Mouse (Mus musculus) lung, embryonic 14.5 days (tissue): ENCODE results near the gene Dock9. TPM values are rescaled to one million over a fixed set of nuclear protein-coding genes. Genes with fewer than 3 reads are reported as not detected.

Experiments
- ATAC-seq: fragments of 200-750 bp; cut with Nextera tagmentation; 2 replicates; pipeline ENCODE4 v1.8.0; 2017; ENCODE audit warnings: mild to moderate bottlenecking, moderate TSS enrichment, moderate library complexity; ENCODE audit not compliant: insufficient read depth
- DNase-seq: peaks from one replicate; pipeline ENCODE4 v3.0.0-alpha.2; 2015
- H3K27ac ChIP-seq: fragments of 300-500 bp; sonication (generic); 2 replicates; pipeline ENCODE4 v1.5.1; 2014; ENCODE audit warnings: low read depth, mild to moderate bottlenecking, moderate library complexity
- H3K27me3 ChIP-seq: fragments of 300-500 bp; sonication (generic); 2 replicates; pipeline ENCODE4 v1.6.1; 2014; ENCODE audit warnings: low read length, control low read depth; ENCODE audit not compliant: insufficient read depth
- H3K36me3 ChIP-seq: fragments of 300-500 bp; sonication (generic); 2 replicates; pipeline ENCODE4 v1.6.1; 2014; ENCODE audit warnings: control low read depth; ENCODE audit not compliant: insufficient read depth
- H3K4me1 ChIP-seq: fragments of 300-500 bp; sonication (generic); 2 replicates; pipeline ENCODE4 v1.6.1; 2014; ENCODE audit warnings: antibody characterized with exemption, control low read depth; ENCODE audit not compliant: insufficient read depth
- H3K4me2 ChIP-seq: fragments of 300-500 bp; sonication (generic); 2 replicates; pipeline ENCODE4 v1.6.1; 2014; ENCODE audit warnings: mild to moderate bottlenecking
- H3K4me3 ChIP-seq: fragments of 300-500 bp; sonication (generic); 2 replicates; pipeline ENCODE4 v1.5.1; 2014; ENCODE audit warnings: low read depth, low read length
- H3K9ac ChIP-seq: fragments of 300-500 bp; sonication (generic); 2 replicates; pipeline ENCODE4 v1.6.1; 2014
- H3K9me3 ChIP-seq: fragments of 300-500 bp; sonication (generic); 2 replicates; pipeline ENCODE4 v1.6.1; 2016; ENCODE audit warnings: low read depth, low read length, control low read depth
- CTCF ChIP-seq: IDR thresholded peaks from 2 replicates; pipeline ENCODE4 v1.5.1; 2016; ENCODE audit warnings: antibody characterized with exemption, low read depth
- WGBS: fragments of 180-500 bp; shearing (Covaris S2); extraction: QIAGEN DNeasy Blood & Tissue Kit; methylation state at CpG from one replicate; pipeline ENCODE4 v1.1.7; 2014; 5-methylcytosine and 5-hydroxymethylcytosine counted together
- polyA plus RNA-seq: library from polyadenylated mRNA; unstranded; fragments of >200 nt; fragmentation: Nextera tagmentation; extraction: Ambion mirVana; gene quantifications from 2 replicates; pipeline ENCODE4 v1.2.1, GENCODE M21; 2014

Gene Dock9
- polyA plus RNA-seq, 1 experiment from 2014 or later, result 14.6 TPM

DNA sequence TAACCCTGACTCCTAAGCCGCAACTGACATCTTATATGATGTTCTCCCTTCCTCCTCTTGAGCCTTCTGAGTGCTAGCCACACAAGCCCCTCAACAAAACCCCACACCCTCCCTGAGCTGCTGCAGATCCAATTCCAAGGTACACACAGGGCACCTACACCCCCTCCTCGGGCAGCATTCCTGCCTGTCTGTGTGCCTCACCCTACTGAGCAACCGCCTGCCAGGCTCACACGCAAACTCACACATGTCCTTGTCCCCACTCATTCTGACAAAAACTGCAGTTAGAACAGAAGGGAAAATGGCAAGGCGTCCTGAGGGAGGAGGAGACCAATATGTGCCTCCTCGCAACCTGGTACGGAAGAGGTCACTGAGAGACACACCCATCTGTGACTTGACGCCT lies 60.4 kb downstream of the Dock9 start:
- peaks cover 6% of the 10 kb centered on the region; the same call in 1 of the 2 replicates for H3K4me1 ChIP-seq
- WGBS, result 65% methylated on average over 8 of the region's 8 CpGs

DNA sequence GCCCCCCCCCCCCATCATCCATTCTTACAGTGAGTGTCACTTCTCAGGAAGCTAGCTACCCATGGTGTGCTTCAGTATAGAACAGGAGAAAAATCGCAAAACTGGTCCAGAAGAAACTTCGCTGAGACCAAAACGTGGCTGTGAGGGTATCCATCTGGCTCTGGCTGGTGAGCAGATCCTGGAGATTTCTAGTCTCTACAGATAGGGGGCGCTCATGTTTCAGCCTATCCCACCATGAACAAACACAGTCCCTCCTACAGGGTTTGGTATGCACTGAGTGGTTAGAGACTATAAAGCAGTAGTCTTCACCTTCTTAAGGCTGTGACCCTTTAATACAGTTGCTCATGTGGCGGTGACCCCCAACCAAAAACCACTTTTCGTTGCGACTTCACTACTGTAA lies 62.0 kb downstream of the Dock9 start:
- Histone ChIP-seq H3K4me2 (no peak overlapping the region), H3K9me3 (no peaks in the 10 kb centered on the region), H3K27me3 (no peaks in the 10 kb centered on the region), H3K4me1 (peaks cover 6% of the 10 kb centered on the region; the same call in 1 of the 2 replicates), H3K4me3 (no peak overlapping the region), H3K27ac (no peak overlapping the region), H3K9ac (no peak overlapping the region), H3K36me3 (no peaks in the 10 kb centered on the region)
- ATAC-seq (peak; percentile 11; the same call in 1 of the 2 replicates), DNase-seq (peak; percentile 75)
- TF ChIP-seq CTCF, result peak; percentile 60
- 56% methylated on average over 7 of the region's 7 CpGs for WGBS

More for the DNA sequence above, 60.4 kb downstream of the Dock9 start:
- ATAC-seq (no peak), DNase-seq (no peak)
- H3K27ac ChIP-seq, result no peak overlapping the region
- H3K4me2 ChIP-seq, result no peak overlapping the region
- no peaks in the 10 kb centered on the region for H3K27me3 ChIP-seq
- H3K36me3 ChIP-seq, result no peaks in the 10 kb centered on the region
- no peak for TF ChIP-seq CTCF
- H3K4me3 ChIP-seq, result no peak overlapping the region
- no peak overlapping the region for H3K9ac ChIP-seq
- H3K9me3 ChIP-seq, result no peaks in the 10 kb centered on the region

DNA sequence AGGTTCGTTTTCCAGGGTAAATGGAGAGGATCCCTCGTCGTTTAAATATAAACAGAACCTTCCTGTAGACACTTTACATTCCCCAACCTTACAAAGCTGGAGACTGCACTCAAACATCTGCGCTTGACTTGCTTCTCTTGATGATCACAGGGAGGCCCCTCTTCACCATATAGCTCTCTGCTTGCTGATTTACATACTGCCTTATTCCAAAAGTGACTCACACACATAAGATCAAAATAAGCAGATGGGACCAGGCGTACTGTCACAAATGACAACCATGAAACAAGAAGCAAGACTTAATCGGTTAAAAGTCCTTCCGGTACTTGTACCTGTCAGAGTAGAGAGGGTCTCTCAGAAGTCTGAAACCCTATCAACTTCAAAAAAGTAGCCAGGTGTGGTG lies 63.4 kb downstream of the Dock9 start:
- 61% methylated on average over 7 of the region's 7 CpGs for WGBS
- Histone ChIP-seq H3K27ac (no peak overlapping the region), H3K4me2 (no peak overlapping the region), H3K4me1 (peaks cover 6% of the 10 kb centered on the region; the same call in 1 of the 2 replicates), H3K9ac (no peak overlapping the region), H3K36me3 (no peaks in the 10 kb centered on the region), H3K9me3 (no peaks in the 10 kb centered on the region), H3K27me3 (no peaks in the 10 kb centered on the region), H3K4me3 (no peak overlapping the region)
- no peak for DNase-seq
- no peak for TF ChIP-seq CTCF
- no peak for ATAC-seq

DNA sequence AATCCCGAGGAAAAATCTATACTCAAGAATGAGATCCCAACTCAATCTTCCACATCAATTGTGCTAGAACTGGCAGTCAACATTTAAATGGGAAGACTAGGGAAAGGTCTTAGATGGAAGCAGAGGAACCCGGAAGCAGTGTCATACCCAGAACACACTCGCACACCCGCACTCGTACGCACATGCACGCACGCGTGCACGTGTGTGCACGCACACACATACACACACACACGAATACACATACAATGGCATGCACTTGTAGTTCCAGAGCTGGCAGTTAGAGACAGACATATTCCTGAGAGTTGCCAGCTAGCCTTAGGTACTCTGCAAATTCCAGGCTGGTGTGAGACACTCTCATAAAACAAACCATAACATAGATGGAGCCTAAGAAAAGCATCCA lies 63.9 kb downstream of the Dock9 start:
- ATAC-seq (no peak), DNase-seq (no peak)
- Histone ChIP-seq H3K27me3 (no peaks in the 10 kb centered on the region), H3K27ac (no peak overlapping the region), H3K9me3 (no peaks in the 10 kb centered on the region), H3K36me3 (no peaks in the 10 kb centered on the region), H3K4me2 (no peak overlapping the region), H3K4me1 (peaks cover 6% of the 10 kb centered on the region; the same call in 1 of the 2 replicates), H3K4me3 (no peak overlapping the region), H3K9ac (no peak overlapping the region)
- no peak for TF ChIP-seq CTCF
- 93% methylated on average over 12 of the region's 12 CpGs for WGBS

DNA sequence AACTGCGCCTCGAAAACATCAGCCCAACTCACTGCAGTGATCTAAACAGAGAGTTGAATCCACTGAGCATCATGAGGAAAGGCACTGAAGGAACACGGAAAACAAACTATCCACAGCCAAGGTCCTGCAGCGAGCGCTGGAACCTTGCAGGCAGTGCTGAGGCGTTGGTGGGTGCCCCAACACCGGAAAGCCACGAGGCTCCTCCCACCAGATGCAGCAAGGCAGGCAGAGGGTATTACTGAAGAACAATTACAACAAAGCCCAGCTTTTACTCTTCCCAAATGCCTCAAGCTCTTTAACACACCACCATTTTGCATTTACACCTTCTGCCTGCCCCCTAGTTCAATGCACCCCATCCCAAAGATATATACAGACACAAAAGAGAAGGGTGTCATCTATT lies 65.4 kb downstream of the Dock9 start:
- H3K4me3 ChIP-seq, result no peak overlapping the region
- H3K27me3 ChIP-seq, result no peaks in the 10 kb centered on the region
- 27% methylated on average over 8 of the region's 8 CpGs for WGBS
- ATAC-seq (no peak), DNase-seq (no peak)
- H3K4me2 ChIP-seq, result no peak overlapping the region
- no peak for TF ChIP-seq CTCF
- H3K27ac ChIP-seq, result no peak overlapping the region
- no peaks in the 10 kb centered on the region for H3K9me3 ChIP-seq
- no peaks in the 10 kb centered on the region for H3K36me3 ChIP-seq
- no peaks in the 10 kb centered on the region for H3K4me1 ChIP-seq
- H3K9ac ChIP-seq, result no peak overlapping the region

DNA sequence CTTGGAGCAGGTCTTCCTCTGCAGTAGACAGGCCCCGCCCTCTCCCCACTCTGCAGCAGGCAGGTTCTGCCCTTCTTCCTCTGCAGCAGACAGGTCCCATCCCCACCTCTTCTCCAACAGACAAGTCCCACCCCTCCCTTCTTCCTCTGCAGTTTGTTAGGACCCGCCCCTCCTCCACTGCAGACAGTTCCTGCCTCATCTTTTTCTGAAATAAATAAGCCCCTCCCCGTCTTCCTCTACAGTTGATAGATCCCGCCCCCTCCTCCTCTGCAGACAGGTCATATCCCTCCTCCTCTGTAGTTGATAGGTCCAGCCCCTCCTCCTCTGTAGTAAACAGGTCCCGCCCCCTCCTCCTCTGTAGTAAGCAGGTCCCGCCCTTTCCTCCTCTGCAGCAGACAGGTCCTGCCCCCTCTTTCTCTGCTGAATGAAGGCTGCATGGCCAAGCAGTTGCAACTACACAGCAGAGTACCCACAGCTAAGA lies 65.9 kb downstream of the Dock9 start:
- DNase-seq (peak; percentile 57), ATAC-seq (peak; percentile 72)
- Histone ChIP-seq H3K4me2 (no peak overlapping the region), H3K27me3 (no peaks in the 10 kb centered on the region), H3K4me1 (no peaks in the 10 kb centered on the region), H3K9ac (no peak overlapping the region), H3K9me3 (no peaks in the 10 kb centered on the region), H3K4me3 (no peak overlapping the region), H3K27ac (no peak overlapping the region), H3K36me3 (no peaks in the 10 kb centered on the region)
- TF ChIP-seq CTCF, result no peak
- 34% methylated on average over 6 of the region's 6 CpGs for WGBS

DNA sequence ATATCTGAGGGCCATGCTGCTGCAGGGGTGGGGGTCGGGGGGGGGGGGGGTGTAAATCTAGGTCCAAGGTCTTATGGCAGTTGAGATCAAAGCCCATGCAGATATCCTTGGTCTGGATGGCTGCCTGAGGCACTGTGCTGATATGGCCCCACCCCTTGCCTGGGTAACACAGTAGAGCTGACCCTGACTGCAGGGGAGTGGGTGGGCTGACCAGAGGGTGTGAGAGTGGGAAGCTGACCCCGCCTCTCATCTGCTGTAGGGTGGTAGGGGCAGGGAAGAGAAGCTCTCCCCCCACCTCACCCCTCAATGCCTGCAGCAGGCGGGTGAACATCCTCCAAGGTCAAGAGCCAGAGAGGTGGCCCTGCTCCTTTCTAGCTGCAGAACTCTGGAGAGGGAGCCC lies 66.7 kb downstream of the Dock9 start:
- no peak overlapping the region for H3K9ac ChIP-seq
- WGBS, result 78% methylated on average over 3 of the region's 3 CpGs
- ATAC-seq (no peak), DNase-seq (no peak)
- H3K4me3 ChIP-seq, result no peak overlapping the region
- no peaks in the 10 kb centered on the region for H3K36me3 ChIP-seq
- no peaks in the 10 kb centered on the region for H3K4me1 ChIP-seq
- H3K27ac ChIP-seq, result no peak overlapping the region
- H3K4me2 ChIP-seq, result no peak overlapping the region
- TF ChIP-seq CTCF, result no peak
- H3K9me3 ChIP-seq, result no peaks in the 10 kb centered on the region
- no peaks in the 10 kb centered on the region for H3K27me3 ChIP-seq

DNA sequence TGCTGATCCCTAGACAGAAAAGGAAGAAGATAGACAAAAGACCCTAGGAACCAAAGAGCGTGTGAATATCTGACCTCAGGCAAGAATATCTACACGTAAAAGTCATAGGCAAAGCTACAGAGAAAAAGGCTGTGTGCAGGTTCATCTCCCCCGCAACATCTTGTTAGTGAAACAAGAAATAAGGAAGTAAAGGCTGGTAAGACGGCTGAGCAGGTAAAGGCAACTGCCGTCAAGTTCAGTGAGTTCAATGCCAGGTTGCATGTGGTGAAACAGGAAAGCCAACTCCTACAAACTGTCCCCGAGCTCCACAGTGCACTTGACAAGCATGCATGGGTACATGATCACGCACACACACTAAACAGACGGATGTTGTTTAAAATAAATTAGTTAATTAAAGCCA lies 69.6 kb downstream of the Dock9 start:
- Histone ChIP-seq H3K4me2 (no peak overlapping the region), H3K9ac (no peak overlapping the region), H3K9me3 (no peaks in the 10 kb centered on the region), H3K4me1 (no peaks in the 10 kb centered on the region), H3K27me3 (no peaks in the 10 kb centered on the region), H3K36me3 (no peaks in the 10 kb centered on the region), H3K27ac (no peak overlapping the region), H3K4me3 (no peak overlapping the region)
- no peak for ATAC-seq
- TF ChIP-seq CTCF, result no peak
- DNase-seq, result no peak
- WGBS, result 72% methylated on average over 8 of the region's 8 CpGs
